Mouse (Mus musculus) limb, embryonic 11.5 days (tissue): ENCODE data around the gene Bpi. TPM values are rescaled to one million over a fixed set of nuclear protein-coding genes. Genes with fewer than 3 reads are reported as not detected.

ENCODE experiments used
- ATAC-seq: fragments of 200-750 bp; cut with Nextera tagmentation; 2 replicates; pipeline ENCODE4 v1.8.0; 2017; ENCODE audit warnings: low read depth; ENCODE audit not compliant: insufficient number of reproducible peaks, low FRiP score, low TSS enrichment
- DNase-seq: peaks from one replicate; pipeline ENCODE4 v3.0.0-alpha.2; 2015; ENCODE audit warnings: low spot score
- H3K27ac ChIP-seq: fragments of 300-500 bp; sonication (generic); replicated peaks from 2 replicates; pipeline ENCODE4 v1.5.1; 2014; ENCODE audit warnings: low read depth, mild to moderate bottlenecking, low read length
- H3K27me3 ChIP-seq: fragments of 300-500 bp; sonication (generic); 2 replicates; pipeline ENCODE4 v1.6.1; 2014; ENCODE audit warnings: mild to moderate bottlenecking, low read length, mixed read lengths; ENCODE audit not compliant: control insufficient read depth, insufficient read depth
- H3K36me3 ChIP-seq: fragments of 300-500 bp; sonication (generic); 2 replicates; pipeline ENCODE4 v1.6.1; 2014; ENCODE audit warnings: mild to moderate bottlenecking, low read length, moderate library complexity, mixed read lengths; ENCODE audit not compliant: control insufficient read depth, insufficient read depth
- H3K4me1 ChIP-seq: fragments of 300-500 bp; sonication (generic); 2 replicates; pipeline ENCODE4 v1.6.1; 2014; ENCODE audit warnings: low read length, mixed read lengths; ENCODE audit not compliant: control insufficient read depth, insufficient read depth
- H3K4me2 ChIP-seq: fragments of 300-500 bp; sonication (generic); 2 replicates; pipeline ENCODE4 v1.6.1; 2014; ENCODE audit warnings: low read depth, mild to moderate bottlenecking, moderate library complexity; ENCODE audit not compliant: severe bottlenecking
- H3K4me3 ChIP-seq: fragments of 300-500 bp; sonication (generic); 2 replicates; pipeline ENCODE4 v1.5.1; 2014; ENCODE audit warnings: low read depth, low read length
- H3K9ac ChIP-seq: fragments of 300-500 bp; sonication (generic); 2 replicates; pipeline ENCODE4 v1.6.1; 2014; ENCODE audit warnings: mild to moderate bottlenecking, low read length
- H3K9me3 ChIP-seq: fragments of 300-500 bp; sonication (generic); 2 replicates; pipeline ENCODE4 v1.6.1; 2016; ENCODE audit warnings: low read length; ENCODE audit not compliant: control insufficient read depth
- WGBS: fragments of 180-500 bp; shearing (Covaris S2); extraction: QIAGEN DNeasy Blood & Tissue Kit; methylation state at CpG from one replicate; pipeline ENCODE4 v1.1.7; 2014; 5-methylcytosine and 5-hydroxymethylcytosine counted together
- polyA plus RNA-seq: library from polyadenylated mRNA; unstranded; fragments of >200 nt; fragmentation: Nextera tagmentation; extraction: Ambion mirVana; gene quantifications from 2 replicates; pipeline ENCODE4 v1.2.1, GENCODE M21; 2014

Gene Bpi
- polyA plus RNA-seq, 1 experiment from 2014 or later = not detected

- peak overlapping the region; percentile 5; the same call in 1 of the 2 replicates for H3K9ac ChIP-seq
- 0 out of 2 replicates have a peak, but pooled peaks cover 2% of the 10 kb centered on the region for H3K4me1 ChIP-seq
- ATAC-seq (no peak), DNase-seq (peak; percentile 73)
- WGBS = 17% methylated on average over 11 of the region's 11 CpGs
- H3K4me3 ChIP-seq = no peak overlapping the region
- H3K27ac ChIP-seq = no peak overlapping the region
- no peaks in the 10 kb centered on the region for H3K27me3 ChIP-seq
- no peak overlapping the region for H3K4me2 ChIP-seq
- H3K36me3 ChIP-seq = no peaks in the 10 kb centered on the region
- H3K9me3 ChIP-seq = no peaks in the 10 kb centered on the region
These were observed 26.7 kb downstream of the Bpi start for GRCm38 (mm10) chr2:158284571-158284970.

- ATAC-seq (no peak), DNase-seq (no peak)
- Histone ChIP-seq H3K9ac (no peak overlapping the region), H3K27me3 (no peaks in the 10 kb centered on the region), H3K4me2 (no peak overlapping the region), H3K9me3 (no peaks in the 10 kb centered on the region), H3K4me3 (no peak overlapping the region), H3K4me1 (0 out of 2 replicates have a peak, but pooled peaks cover 2% of the 10 kb centered on the region), H3K36me3 (no peaks in the 10 kb centered on the region), H3K27ac (no peak overlapping the region)
- WGBS = 82% methylated on average over 6 of the region's 6 CpGs
These were observed 27.8 kb downstream of the Bpi start for GRCm38 (mm10) chr2:158285655-158286054.

GRCm38 (mm10) chr2:158295700-158296099, 37.8 kb downstream of the Bpi start:
- Histone ChIP-seq H3K4me2 (no peak overlapping the region), H3K36me3 (no peaks in the 10 kb centered on the region), H3K4me1 (no peaks in the 10 kb centered on the region), H3K27me3 (no peaks in the 10 kb centered on the region), H3K9me3 (no peaks in the 10 kb centered on the region), H3K4me3 (no peak overlapping the region), H3K27ac (no peak overlapping the region), H3K9ac (no peak overlapping the region)
- DNase-seq = no peak
- WGBS = 74% methylated on average over 9 of the region's 9 CpGs
- no peak for ATAC-seq

GRCm38 (mm10) chr2:158299203-158299602, 41.3 kb downstream of the Bpi start:
- Histone ChIP-seq H3K4me3 (no peak overlapping the region), H3K4me2 (no peak overlapping the region), H3K9me3 (no peaks in the 10 kb centered on the region), H3K27me3 (no peaks in the 10 kb centered on the region), H3K36me3 (no peaks in the 10 kb centered on the region), H3K9ac (no peak overlapping the region), H3K4me1 (no peaks in the 10 kb centered on the region), H3K27ac (no peak overlapping the region)
- WGBS = 83% methylated on average over 3 of the region's 3 CpGs
- no peak for ATAC-seq
- no peak for DNase-seq

DNA sequence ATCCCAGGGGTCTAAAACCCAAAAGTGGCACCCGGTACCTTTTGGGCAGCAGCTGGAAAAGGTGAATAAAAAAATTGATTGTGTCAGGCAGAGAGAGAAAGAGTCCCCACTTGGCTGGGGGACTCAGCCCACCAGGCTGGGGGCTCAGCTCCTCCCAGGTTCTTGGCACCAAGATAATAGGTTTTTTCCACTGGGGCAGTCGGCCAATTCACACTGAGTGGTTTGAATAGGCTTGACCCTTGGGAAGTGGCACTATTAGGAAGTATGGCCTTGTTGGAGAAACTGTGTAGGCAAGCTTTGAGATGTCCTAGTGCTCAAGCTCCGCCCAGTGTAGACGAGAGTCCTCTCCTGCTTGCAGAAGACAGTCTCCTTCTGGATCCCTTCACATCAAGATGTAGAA, 41.8 kb downstream of the Bpi start:
- no peak overlapping the region for H3K9ac ChIP-seq
- WGBS = 83% methylated on average over 4 of the region's 4 CpGs
- no peak for DNase-seq

GRCm38 (mm10) chr2:158302807-158303206, 44.9 kb downstream of the Bpi start:
- Histone ChIP-seq H3K9me3 (no peaks in the 10 kb centered on the region), H3K27me3 (no peaks in the 10 kb centered on the region), H3K4me1 (0 out of 2 replicates have a peak, but pooled peaks cover 2% of the 10 kb centered on the region), H3K27ac (no peak overlapping the region), H3K4me2 (no peak overlapping the region), H3K9ac (no peak overlapping the region), H3K36me3 (no peaks in the 10 kb centered on the region), H3K4me3 (no peak overlapping the region)
- ATAC-seq = no peak
- 72% methylated on average over 3 of the region's 3 CpGs for WGBS
- DNase-seq = no peak

More for the DNA sequence above, 41.8 kb downstream of the Bpi start:
- H3K27ac ChIP-seq = no peak overlapping the region
- H3K4me2 ChIP-seq = no peak overlapping the region
- no peaks in the 10 kb centered on the region for H3K9me3 ChIP-seq
- ATAC-seq = no peak
- H3K36me3 ChIP-seq = no peaks in the 10 kb centered on the region
- no peaks in the 10 kb centered on the region for H3K4me1 ChIP-seq
- no peak overlapping the region for H3K4me3 ChIP-seq
- H3K27me3 ChIP-seq = no peaks in the 10 kb centered on the region

GRCm38 (mm10) chr2:158305948-158306695, 48.2 kb downstream of the Bpi start, which contains the start of gene Lbp:
Gene Lbp, plus strand, starts transcription at chr2:158306493.
- H3K27ac ChIP-seq = no peak within 1 kb of the TSS; the same call in 1 of the 2 replicates
- H3K4me1 ChIP-seq = 0 out of 2 replicates have a peak, but pooled peaks cover 2% of the 10 kb centered on the region
- H3K4me3 ChIP-seq = no peak within 1 kb of the TSS; the same call in 1 of the 2 replicates
- WGBS = 56% methylated on average over 12 of the region's 13 CpGs
- H3K36me3 ChIP-seq = no peaks in the 10 kb centered on the region
- H3K4me2 ChIP-seq = peak within 1 kb of the TSS; percentile 15; the same call in 1 of the 2 replicates
- DNase-seq (peak; percentile 49), ATAC-seq (peak; percentile 77; the same call in 1 of the 2 replicates)
- no peaks in the 10 kb centered on the region for H3K9me3 ChIP-seq
- no peaks in the 10 kb centered on the region for H3K27me3 ChIP-seq
- H3K9ac ChIP-seq = no peak within 1 kb of the TSS; the same call in 1 of the 2 replicates

- no peak overlapping the region; the same call in 1 of the 2 replicates for H3K4me3 ChIP-seq
- no peak overlapping the region; the same call in 1 of the 2 replicates for H3K9ac ChIP-seq
- peak overlapping the region; percentile 15; the same call in 1 of the 2 replicates for H3K4me2 ChIP-seq
- H3K27me3 ChIP-seq = no peaks in the 10 kb centered on the region
- DNase-seq (no peak), ATAC-seq (peak; percentile 47; the same call in 1 of the 2 replicates)
- H3K36me3 ChIP-seq = no peaks in the 10 kb centered on the region
- H3K9me3 ChIP-seq = no peaks in the 10 kb centered on the region
- H3K27ac ChIP-seq = no peak overlapping the region
- 45% methylated on average over 6 of the region's 6 CpGs for WGBS
- H3K4me1 ChIP-seq = 0 out of 2 replicates have a peak, but pooled peaks cover 2% of the 10 kb centered on the region
These were observed 48.8 kb downstream of the Bpi start for GRCm38 (mm10) chr2:158306696-158307049.
